In the genomic region with DNA sequence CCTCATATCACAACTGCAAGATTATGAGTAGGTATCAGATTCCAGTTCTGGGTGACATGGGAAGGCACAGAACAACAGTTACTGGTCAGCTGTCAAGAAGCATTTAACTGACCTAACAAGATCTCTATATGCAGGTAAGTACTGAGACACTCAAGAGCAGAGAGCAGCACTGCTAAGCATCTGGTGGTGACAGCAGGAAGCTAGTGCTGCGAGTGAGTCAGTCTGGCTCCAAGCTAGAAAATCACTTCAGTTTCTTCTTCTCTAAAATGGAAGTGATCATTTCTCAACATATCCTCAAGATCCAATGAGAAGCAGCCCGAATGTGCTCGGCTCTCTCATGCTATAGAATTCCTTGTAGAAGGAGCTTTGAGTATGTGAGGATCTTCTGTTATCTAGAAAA, we compare ENCODE assay signal across 19 mouse cellular contexts.
"Had no signal": no experiment of that assay in that cellular context is flagged by ENCODE, and none has a peak within 500 bp of the region (broad histone marks: within the 10 kb centered on the region; RNA-seq: fewer than 3 reads in every experiment).

No protein-coding gene starts in this region.

- DNase-seq: kidney, adult 2 months; kidney, postnatal 25 days; liver; lung, adult 18-20 months; lung, postnatal 10 days; lung, postnatal 36 days; thymus, adult 2 months; thymus, postnatal 14 days; thymus, postnatal 4 days had no signal

- H3K4me3 ChIP-seq: limb, embryonic 10.5 days; limb, embryonic 13.5 days; liver, embryonic 12.5 days; liver, embryonic 15.5 days; lung, embryonic 15.5 days; megakaryocyte, embryonic 14.5 days; midbrain, embryonic 10.5 days; midbrain, embryonic 13.5 days had no signal

- H3K4me1 ChIP-seq: limb, embryonic 10.5 days; limb, embryonic 13.5 days; liver, embryonic 12.5 days; liver, embryonic 15.5 days; lung, embryonic 15.5 days; megakaryocyte, embryonic 14.5 days; midbrain, embryonic 10.5 days; midbrain, embryonic 13.5 days had no signal

- H3K27ac ChIP-seq: kidney, postnatal 0 days; limb, embryonic 10.5 days; limb, embryonic 13.5 days; liver, embryonic 12.5 days; liver, embryonic 15.5 days; lung, embryonic 15.5 days; midbrain, embryonic 10.5 days; midbrain, embryonic 13.5 days; stomach, postnatal 0 days had no signal
